Mouse (Mus musculus): Measurements from ENCODE around the gene Abca8b.

- TF ChIP-seq CTCF (conservative IDR thresholded peaks at IDR 0.05 in 1 of 2, IDR thresholded peaks at IDR 0.05 in 1 of 2; ENCODE audit: low read depth in 2 of 2, low read length in 2 of 2): no peak
- no peak for TF ChIP-seq POLR2AphosphoS2 (IDR thresholded peaks at IDR 0.05; ENCODE audit: low read depth, low read length)
- no peak for TF ChIP-seq MXI1 (IDR thresholded peaks at IDR 0.05; ENCODE audit: low read depth, low read length)
- TF ChIP-seq TCF12 (IDR thresholded peaks at IDR 0.05; ENCODE audit: low read depth, low read length): no peak
- TF ChIP-seq SIN3A (IDR thresholded peaks at IDR 0.05; ENCODE audit: low read length): no peak
These were observed 13.8 kb downstream of the Abca8b start for GRCm38 (mm10) chr11:109981872-109982271.

Measured in CH12.LX (cell line).